Comparison of ENCODE assay signal across 22 mouse cellular contexts in the genomic region with DNA sequence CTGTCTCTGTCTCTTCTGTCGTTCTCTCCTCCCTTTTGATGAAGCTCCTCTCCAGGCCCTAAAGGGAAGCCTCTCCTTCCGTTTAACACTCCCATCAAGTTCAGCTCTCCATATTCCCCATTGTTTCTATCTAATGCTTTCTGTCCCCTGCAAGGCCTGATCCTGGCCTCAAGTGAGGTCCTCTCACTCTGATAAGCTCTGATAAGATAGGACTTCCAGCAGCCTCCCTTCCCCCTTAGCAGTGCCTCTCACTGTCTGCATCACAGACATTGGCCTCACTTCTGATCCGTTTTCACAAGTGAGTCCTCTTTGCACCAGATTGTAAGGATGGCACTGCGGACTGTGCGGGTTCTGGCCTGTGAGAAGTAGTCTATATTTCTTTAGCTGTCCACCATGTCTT.
"Had no signal": no experiment of that assay in that cellular context is flagged by ENCODE, and none has a peak within 500 bp of the region (broad histone marks: within the 10 kb centered on the region; RNA-seq: fewer than 3 reads in every experiment).

No protein-coding gene starts in this region.

- H3K36me3 ChIP-seq: limb, embryonic 12.5 days; limb, embryonic 15.5 days; midbrain, embryonic 12.5 days; neural tube, embryonic 13.5 days; stomach, embryonic 15.5 days had no signal

- H3K9ac ChIP-seq: limb, embryonic 12.5 days; limb, embryonic 15.5 days; midbrain, embryonic 12.5 days; neural tube, embryonic 13.5 days; stomach, embryonic 15.5 days had no signal

- H3K27ac ChIP-seq: kidney, postnatal 0 days; layer of hippocampus, adult 2 months; limb, embryonic 12.5 days; limb, embryonic 15.5 days; midbrain, embryonic 12.5 days; neural tube, embryonic 13.5 days; stomach, embryonic 15.5 days had no signal

- H3K4me2 ChIP-seq: limb, embryonic 12.5 days; limb, embryonic 15.5 days; midbrain, embryonic 12.5 days; neural tube, embryonic 13.5 days; stomach, embryonic 15.5 days had no signal

- ATAC-seq: inflammation-experienced regulatory T-cells, adult 6 months; intestine, embryonic 16.5 days; midbrain, embryonic 16.5 days had no signal

- H3K27me3 ChIP-seq: limb, embryonic 12.5 days; limb, embryonic 15.5 days; midbrain, embryonic 12.5 days; neural tube, embryonic 13.5 days; stomach, embryonic 15.5 days had no signal

- DNase-seq: kidney, adult 18-20 months; kidney, adult 9 months; kidney, postnatal 25 days; layer of hippocampus, adult 9-11 months; lung, adult 2 months; lung, postnatal 14 days; lung, postnatal 4 days; retina, postnatal 1 day; right cerebral cortex, postnatal 25 days; spleen, adult 18-20 months; thymus, postnatal 36 days had no signal

- H3K9me3 ChIP-seq: limb, embryonic 12.5 days; limb, embryonic 15.5 days; midbrain, embryonic 12.5 days; neural tube, embryonic 13.5 days; stomach, embryonic 15.5 days had no signal

- H3K4me1 ChIP-seq: limb, embryonic 12.5 days; limb, embryonic 15.5 days; midbrain, embryonic 12.5 days; neural tube, embryonic 13.5 days; stomach, embryonic 15.5 days had no signal

- H3K4me3 ChIP-seq: layer of hippocampus, adult 2 months; limb, embryonic 12.5 days; limb, embryonic 15.5 days; midbrain, embryonic 12.5 days; myocyte; neural tube, embryonic 13.5 days; stomach, embryonic 15.5 days had no signal
